ENCODE assay signal across 18 mouse cellular contexts in the genomic region with DNA sequence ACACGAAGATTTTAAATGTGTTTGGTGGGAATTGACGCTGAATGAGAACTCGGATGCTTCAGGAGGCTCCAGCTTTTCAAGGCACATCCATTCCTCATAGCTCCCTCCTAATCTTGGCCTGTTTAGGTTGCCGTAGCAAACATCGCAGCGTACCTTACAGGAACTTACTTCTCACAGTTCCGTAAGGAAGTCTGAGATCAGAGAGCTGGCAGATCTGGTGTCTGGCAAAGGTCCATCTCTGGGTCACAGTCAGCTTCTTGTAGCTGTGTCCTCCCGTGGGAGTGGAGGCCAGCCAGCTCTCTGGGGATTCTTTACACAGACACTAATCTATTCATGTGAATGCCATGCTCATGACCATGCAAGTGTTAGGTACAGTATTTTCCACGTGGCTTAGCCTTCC. TPM values are rescaled to one million over a fixed set of nuclear protein-coding genes. Genes with fewer than 3 reads are reported as not detected.
DNase-seq lines count a peak whose midpoint lies in the region; ATAC-seq and TF ChIP-seq lines count a peak whose summit lies in the region.
"Had no signal": no experiment of that assay in that cellular context is flagged by ENCODE, and none has a peak within 500 bp of the region (broad histone marks: within the 10 kb centered on the region; RNA-seq: fewer than 3 reads in every experiment).

No protein-coding gene starts in this region.

- TF ChIP-seq POLR2A in heart, adult 2 months (IDR thresholded peaks at IDR 0.05; ENCODE audit: insufficient read depth, low read depth, low read length), result no peak

- peak; percentile 16 for DNase-seq in heart, postnatal 4 days
- DNase-seq in heart, adult 2 months, result no peak
- peak; percentile 45 for DNase-seq in midbrain, embryonic 11.5 days (ENCODE audit: low spot score, missing footprints)
- no peak for DNase-seq in midbrain, embryonic 14.5 days
- DNase-seq in adrenal gland, postnatal 25 days, result peak; percentile 58
- DNase-seq in kidney, postnatal 36 days, result peak; percentile 24 to 48
- DNase-seq in layer of hippocampus, postnatal 10 days (ENCODE audit: low spot score in 2 of 2), result no peak
- DNase-seq in hindbrain, embryonic 10.5 days (ENCODE audit: low spot score), result no peak
- DNase-seq: heart, adult 18-20 months; heart, postnatal 36 days; liver; lung, embryonic 14.5 days; spleen, adult 18-20 months; thymus, adult 18-20 months had no signal

- no peak overlapping the region for H3K4me2 ChIP-seq in midbrain, embryonic 11.5 days
- no peak overlapping the region for H3K4me2 ChIP-seq in midbrain, embryonic 14.5 days (ENCODE audit: low read length)
- H3K4me2 ChIP-seq: lung, embryonic 14.5 days had no signal

- H3K9me3 ChIP-seq in midbrain, embryonic 11.5 days (ENCODE audit: control insufficient read depth, low read length), result no peaks in the 10 kb centered on the region
- no peaks in the 10 kb centered on the region for H3K9me3 ChIP-seq in midbrain, embryonic 14.5 days (ENCODE audit: control insufficient read depth, low read length)
- H3K9me3 ChIP-seq in hindbrain, embryonic 10.5 days, result no peaks in the 10 kb centered on the region

- H3K27me3 ChIP-seq in heart, adult 2 months (ENCODE audit: control insufficient read depth, insufficient read depth, low read length), result no peaks in the 10 kb centered on the region
- no peaks in the 10 kb centered on the region for H3K27me3 ChIP-seq in midbrain, embryonic 11.5 days (ENCODE audit: control insufficient read depth, insufficient read depth, low read length)
- H3K27me3 ChIP-seq in midbrain, embryonic 14.5 days (ENCODE audit: control insufficient read depth, insufficient read depth, low read length), result no peaks in the 10 kb centered on the region
- H3K27me3 ChIP-seq in hindbrain, embryonic 10.5 days (ENCODE audit: insufficient read depth, poor library complexity, severe bottlenecking), result no peaks in the 10 kb centered on the region
- H3K27me3 ChIP-seq: CH12.LX, Patski had no signal

- no peak for TF ChIP-seq EP300 in heart, adult 2 months (IDR thresholded peaks at IDR 0.05; ENCODE audit: insufficient read depth, low read depth, low read length)

- H3K9ac ChIP-seq in heart, adult 2 months (ENCODE audit: low read depth, low read length), result no peak overlapping the region
- H3K9ac ChIP-seq in midbrain, embryonic 11.5 days (ENCODE audit: low read length), result no peak overlapping the region
- H3K9ac ChIP-seq in midbrain, embryonic 14.5 days (replicated peaks; ENCODE audit: low read length), result no peak overlapping the region
- H3K9ac ChIP-seq: lung, embryonic 14.5 days had no signal

- peaks cover 4% of the 10 kb centered on the region for H3K4me1 ChIP-seq in heart, adult 2 months (ENCODE audit: control insufficient read depth, insufficient read depth, low read length)
- no peaks in the 10 kb centered on the region for H3K4me1 ChIP-seq in midbrain, embryonic 11.5 days (ENCODE audit: control insufficient read depth, insufficient read depth, low read length)
- H3K4me1 ChIP-seq in midbrain, embryonic 14.5 days (ENCODE audit: control insufficient read depth, insufficient read depth, low read length), result no peaks in the 10 kb centered on the region
- peaks cover 7% of the 10 kb centered on the region for H3K4me1 ChIP-seq in hindbrain, embryonic 10.5 days (replicated peaks)

- no peak for TF ChIP-seq CTCF in heart, adult 2 months (IDR thresholded peaks at IDR 0.05)

- no peak overlapping the region for H3K27ac ChIP-seq in heart, adult 2 months
- H3K27ac ChIP-seq in midbrain, embryonic 11.5 days (ENCODE audit: low read depth, low read length), result no peak overlapping the region
- no peak overlapping the region for H3K27ac ChIP-seq in midbrain, embryonic 14.5 days (replicated peaks; ENCODE audit: low read depth, low read length)
- no peak overlapping the region for H3K27ac ChIP-seq in hindbrain, embryonic 10.5 days

- ATAC-seq in midbrain, embryonic 11.5 days (ENCODE audit: low FRiP score), result no peak
- no peak for ATAC-seq in midbrain, embryonic 14.5 days (ENCODE audit: low FRiP score, low TSS enrichment)
- ATAC-seq: intestine, postnatal 0 days; Patski had no signal

- no peak overlapping the region for H3K4me3 ChIP-seq in heart, adult 2 months
- no peak overlapping the region for H3K4me3 ChIP-seq in midbrain, embryonic 11.5 days (ENCODE audit: low read depth, low read length)
- H3K4me3 ChIP-seq in midbrain, embryonic 14.5 days (replicated peaks; ENCODE audit: low read depth, low read length), result no peak overlapping the region
- H3K4me3 ChIP-seq in hindbrain, embryonic 10.5 days, result no peak overlapping the region
- H3K4me3 ChIP-seq: erythroblast, embryonic 14.5 days had no signal

- intact Hi-C loops in heart, adult 2 months (cut with DNase I), result no loop called here

- H3K36me3 ChIP-seq in heart, adult 2 months (ENCODE audit: control insufficient read depth, insufficient read depth, low read length), result no peaks in the 10 kb centered on the region
- H3K36me3 ChIP-seq in midbrain, embryonic 11.5 days (ENCODE audit: control insufficient read depth, insufficient read depth, low read length), result no peaks in the 10 kb centered on the region
- H3K36me3 ChIP-seq in midbrain, embryonic 14.5 days (ENCODE audit: control insufficient read depth, insufficient read depth, low read length), result no peaks in the 10 kb centered on the region
- H3K36me3 ChIP-seq in hindbrain, embryonic 10.5 days, result peaks cover 9% of the 10 kb centered on the region; the same call in 1 of the 2 replicates

- no peaks in the 10 kb centered on the region for H3K79me2 ChIP-seq in heart, adult 2 months (replicated peaks; ENCODE audit: control insufficient read depth, insufficient read depth, low read length)

- 48% methylated on average over 9 of the region's 9 CpGs for WGBS in heart, adult 2 months
- WGBS in midbrain, embryonic 11.5 days, result 84% methylated on average over 9 of the region's 9 CpGs
- 79% methylated on average over 9 of the region's 9 CpGs for WGBS in midbrain, embryonic 14.5 days
- 86% methylated on average over 9 of the region's 9 CpGs for WGBS in hindbrain, embryonic 10.5 days

RNA-seq across cellular contexts. Expression of a gene that starts 56.9 kb away (rescaled TPM):
- total RNA-seq in heart, postnatal 4 days (2021), result 10 to 100 TPM; 35.8 to 37.0 TPM
- total RNA-seq in heart, adult 2 months (2021), result 10 to 100 TPM; 13.3 to 16.7 TPM
- polyA plus RNA-seq in heart, adult 2 months (2012; rRNA removed), result 10.7 and 23.9 TPM in 2 replicates
- polyA plus RNA-seq in midbrain, embryonic 11.5 days (2014; fragmentation: Nextera tagmentation; extraction: Ambion mirVana), result 14.8 and 17.3 TPM in 2 replicates
- 1.6 and 6.2 TPM in 2 replicates for polyA plus RNA-seq in midbrain, embryonic 14.5 days (2014; fragmentation: Nextera tagmentation; extraction: Ambion mirVana)
- total RNA-seq in adrenal gland, postnatal 25 days (2021), result 14.9 and 23.7 TPM in 2 replicates
- total RNA-seq in layer of hippocampus, postnatal 10 days (2021), result 1 to 10 TPM; 5.3 to 5.8 TPM
- 16.8 and 18.3 TPM in 2 replicates for polyA plus RNA-seq in hindbrain, embryonic 10.5 days (2016; fragmentation: Nextera tagmentation; extraction: Ambion mirVana)
- polyA plus RNA-seq: erythroblast, embryonic 14.5 days had no signal

Comparison
In these comparisons a context has a peak if more than half of its experiments do, and no peak if none do; other contexts are left out.
1. DNase-seq: peak in heart, postnatal 4 days (single experiment), midbrain, embryonic 11.5 days (single experiment), adrenal gland, postnatal 25 days (single experiment) and kidney, postnatal 36 days (2 of 2); none in heart, adult 2 months (0 of 2), midbrain, embryonic 14.5 days (single experiment), layer of hippocampus, postnatal 10 days (0 of 2) and hindbrain, embryonic 10.5 days (single experiment).